Mouse (Mus musculus): Measurements from ENCODE around the gene Unc13a.
A peak's percentile ranks its signal among the peaks of the same experiment; 100 is the strongest.
"Not testable (repeated sequence)": the region's sequence is repeated elsewhere in the genome, so short reads cannot be mapped to it uniquely, and the experiment has no call there.

DNA sequence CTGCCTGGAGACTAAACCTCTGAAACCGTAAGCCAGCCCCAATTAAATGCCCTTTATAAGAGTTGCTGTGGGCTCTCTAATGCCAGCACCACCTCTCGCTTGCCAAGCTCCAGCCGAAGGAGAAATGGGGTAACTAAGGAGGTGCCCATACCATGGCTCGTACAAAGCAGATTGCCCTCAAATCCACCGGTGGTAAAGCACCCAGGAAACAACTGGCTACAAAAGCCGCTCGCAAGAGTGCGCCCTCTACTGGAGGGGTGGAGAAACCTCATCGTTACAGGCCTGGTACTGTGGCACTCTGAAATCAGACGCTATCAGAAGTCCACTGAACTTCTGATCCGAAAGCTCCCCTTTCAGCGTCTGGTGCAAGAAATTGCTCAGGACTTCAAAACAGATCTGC is 23.9 kb upstream of the Unc13a start:
- TF ChIP-seq CTCF (IDR thresholded peaks at IDR 0.05; ENCODE audit: low read depth, low read length) = peak; percentile 38; the same call in 1 of the 2 replicates
- TF ChIP-seq GATA1 (IDR thresholded peaks at IDR 0.05; ENCODE audit: borderline replicate concordance, low read length); TAL1 (conservative IDR thresholded peaks at IDR 0.05; ENCODE audit: low read depth, low read length); GATA2 (IDR thresholded peaks at IDR 0.05; ENCODE audit: borderline replicate concordance, low read depth, low read length); POLR2AphosphoS5 (IDR thresholded peaks at IDR 0.05; ENCODE audit: insufficient replicate concordance, low read depth, low read length): not testable (repeated sequence)
